Mouse (Mus musculus) cortical plate, adult 2 months (tissue): ENCODE measurements around the gene Selenoh. TPM values are rescaled to one million over a fixed set of nuclear protein-coding genes. Genes with fewer than 3 reads are reported as not detected.

Experiments used
- H3K27ac ChIP-seq: fragments of 200-500 bp; 2 replicates; pipeline ENCODE4 v1.5.1; 2012; ENCODE audit warnings: low read length, control low read depth, inconsistent platforms; ENCODE audit not compliant: insufficient read depth
- H3K4me1 ChIP-seq: fragments of 200-500 bp; 2 replicates; pipeline ENCODE4 v1.6.1; 2011; ENCODE audit warnings: low read length; ENCODE audit not compliant: control insufficient read depth, insufficient read depth
- H3K4me3 ChIP-seq: fragments of 200-500 bp; 2 replicates; pipeline ENCODE4 v1.5.1; 2011; ENCODE audit warnings: mild to moderate bottlenecking, low read length, control low read depth; ENCODE audit not compliant: insufficient read depth
- CTCF ChIP-seq: fragments of 200-500 bp; IDR thresholded peaks from 2 replicates; pipeline ENCODE4 v1.5.1; 2011; ENCODE audit warnings: mild to moderate bottlenecking, control low read depth, low read length; ENCODE audit not compliant: insufficient read depth; ENCODE audit errors: extremely low read depth
- POLR2A ChIP-seq: fragments of 200-500 bp; IDR thresholded peaks from 2 replicates; pipeline ENCODE4 v1.6.1; 2011; ENCODE audit warnings: mild to moderate bottlenecking, low read length, control low read depth; ENCODE audit not compliant: insufficient read depth; ENCODE audit errors: extremely low read depth
- polyA plus RNA-seq: library from polyadenylated mRNA; depleted of rRNA; stranded (reverse); fragments of >200 nt; gene quantifications from 2 replicates; pipeline ENCODE4 v1.2.3, GENCODE M21; 2012

Gene Selenoh
- polyA plus RNA-seq, 1 experiment: 53.7 TPM

DNA sequence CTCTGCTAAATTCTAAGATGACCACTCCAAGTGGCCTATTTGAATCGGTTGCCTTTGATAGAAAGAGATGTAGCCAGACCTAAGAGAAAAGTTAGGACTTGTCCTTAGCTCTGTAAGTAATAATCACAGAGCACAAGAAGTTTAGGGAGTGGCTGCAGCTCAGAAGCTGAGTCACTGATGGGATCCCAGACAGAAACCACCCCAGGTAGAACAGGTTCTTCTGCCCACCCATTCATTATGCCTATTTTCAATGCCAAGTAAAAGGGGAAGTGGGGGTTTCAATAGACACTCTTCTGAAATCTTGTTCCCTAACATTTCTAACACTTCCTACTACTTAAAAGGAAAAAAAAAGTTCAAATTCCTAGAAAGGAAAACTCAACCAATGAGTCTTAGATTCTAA lies 34.7 kb upstream of the Selenoh start:
- no peak overlapping the region for H3K27ac ChIP-seq
- no peak overlapping the region for H3K4me3 ChIP-seq
- TF ChIP-seq CTCF (no peak), POLR2A (no peak)
- H3K4me1 ChIP-seq: peaks cover 1% of the 10 kb centered on the region; the same call in 1 of the 2 replicates

DNA sequence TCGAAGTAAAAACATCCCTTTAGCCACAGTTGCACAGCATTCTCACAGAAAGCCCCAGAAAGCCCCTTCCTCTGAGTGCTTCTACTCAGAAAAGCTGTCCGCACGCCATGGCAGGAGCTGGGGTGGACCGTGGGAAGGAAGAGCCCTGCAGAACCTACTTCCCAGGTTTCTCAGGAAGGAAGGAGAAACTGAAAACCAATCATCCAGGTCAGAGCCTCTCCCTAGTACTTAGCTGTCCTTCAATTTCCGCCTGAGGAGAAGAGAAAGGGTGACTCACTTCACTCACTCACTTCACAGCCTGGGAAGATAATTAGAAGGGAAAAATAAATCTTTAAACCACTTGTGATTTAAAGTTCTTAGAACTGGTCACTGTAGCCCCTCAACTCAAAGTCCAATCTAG lies 33.8 kb upstream of the Selenoh start:
- Histone ChIP-seq H3K4me1 (peaks cover 1% of the 10 kb centered on the region; the same call in 1 of the 2 replicates), H3K27ac (no peak overlapping the region), H3K4me3 (no peak overlapping the region)
- TF ChIP-seq POLR2A (no peak), CTCF (no peak)

DNA sequence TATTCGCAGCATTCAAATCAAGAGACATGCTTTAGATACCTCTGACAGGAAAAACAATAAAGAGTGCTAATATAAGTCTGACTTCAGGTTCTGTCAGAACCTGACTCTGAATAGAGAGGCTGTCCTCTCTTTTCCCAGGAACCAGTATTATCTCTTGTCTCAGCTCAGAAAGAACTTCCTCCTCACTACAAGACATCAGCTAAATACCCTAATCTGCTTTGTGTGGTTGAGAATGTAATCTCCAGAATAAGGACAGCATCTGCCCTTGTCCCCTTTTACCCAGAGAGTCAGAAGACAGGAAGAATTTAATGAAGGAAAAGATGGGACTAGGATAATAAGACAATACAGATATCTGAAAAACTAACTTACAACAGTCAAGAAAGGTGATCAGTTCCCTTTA lies 32.9 kb upstream of the Selenoh start:
- Histone ChIP-seq H3K27ac (no peak overlapping the region), H3K4me3 (no peak overlapping the region), H3K4me1 (peaks cover 1% of the 10 kb centered on the region; the same call in 1 of the 2 replicates)
- TF ChIP-seq POLR2A: no peak
- no peak for TF ChIP-seq CTCF

- H3K4me3 ChIP-seq: no peak overlapping the region
- TF ChIP-seq CTCF (no peak), POLR2A (no peak)
- H3K27ac ChIP-seq: no peak overlapping the region
- no peaks in the 10 kb centered on the region for H3K4me1 ChIP-seq
Observed at GRCm38 (mm10) chr2:84695007-84695695, 24.6 kb upstream of the Selenoh start.

DNA sequence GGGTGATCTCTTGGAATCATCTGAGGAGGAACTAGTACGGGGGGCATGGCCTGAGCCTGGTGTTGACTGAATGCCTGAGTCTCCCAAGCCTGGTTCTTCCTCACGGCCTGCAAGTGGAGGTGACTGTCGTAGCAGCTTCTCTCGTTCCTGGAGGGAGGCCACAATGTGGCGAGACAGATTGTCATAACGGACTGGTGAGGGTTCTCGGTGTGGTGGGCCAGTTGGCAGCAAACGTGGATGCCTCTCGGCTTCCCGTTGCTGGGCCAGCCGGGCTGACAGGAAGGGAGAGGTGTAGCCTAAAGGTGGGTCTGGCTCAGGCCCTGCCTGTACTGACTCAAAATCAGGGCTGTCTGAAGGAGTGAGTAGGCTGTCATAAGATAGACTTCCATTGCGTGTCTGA lies 19.5 kb upstream of the Selenoh start:
- no peak overlapping the region for H3K27ac ChIP-seq
- TF ChIP-seq CTCF (no peak), POLR2A (no peak)

DNA sequence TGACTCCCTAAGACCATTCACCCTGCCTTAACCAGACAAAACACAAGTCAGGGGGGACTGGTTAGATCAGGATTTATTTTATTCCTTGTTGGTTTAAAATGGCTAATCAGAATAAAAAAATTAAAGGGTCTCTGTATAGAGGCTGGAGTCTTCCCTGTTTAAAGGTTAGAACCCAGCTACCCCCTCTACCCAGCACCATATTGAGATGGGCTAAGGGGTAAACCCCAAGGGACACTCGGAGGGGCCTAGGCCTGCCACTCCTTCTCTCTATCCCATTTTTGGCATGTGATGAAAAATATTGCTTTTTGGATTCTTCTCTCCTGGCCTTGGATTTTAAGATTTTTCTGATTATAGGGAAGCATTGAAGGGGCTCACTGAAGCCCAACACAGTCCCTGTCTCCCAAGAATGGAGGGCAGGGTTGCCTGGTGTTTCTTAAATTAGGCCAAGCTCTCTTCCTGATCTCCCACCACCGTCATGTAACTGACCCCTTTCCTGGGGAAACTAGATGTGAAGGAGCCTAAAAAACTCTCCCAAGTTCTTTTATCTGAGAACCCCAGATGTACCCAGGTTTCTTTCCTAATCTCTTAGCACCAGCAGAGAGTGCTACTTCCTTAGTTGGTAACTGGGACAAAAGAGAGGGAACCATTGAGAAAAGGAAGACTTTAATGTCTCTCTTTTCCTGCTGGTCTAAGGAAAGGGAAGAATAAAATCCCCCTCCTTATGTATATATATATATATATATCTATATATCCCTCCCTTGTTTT lies 17.7 kb upstream of the Selenoh start:
- no peak for TF ChIP-seq POLR2A
- TF ChIP-seq CTCF: no peak
- no peak overlapping the region for H3K27ac ChIP-seq
- no peaks in the 10 kb centered on the region for H3K4me1 ChIP-seq
- H3K4me3 ChIP-seq: no peak overlapping the region

More for the DNA sequence above, 19.5 kb upstream of the Selenoh start:
- Histone ChIP-seq H3K4me3 (no peak overlapping the region), H3K4me1 (no peaks in the 10 kb centered on the region)

- Histone ChIP-seq H3K4me1 (peaks cover 1% of the 10 kb centered on the region; the same call in 1 of the 2 replicates), H3K4me3 (no peak overlapping the region), H3K27ac (no peak overlapping the region)
- TF ChIP-seq POLR2A (no peak), CTCF (no peak)
Observed at GRCm38 (mm10) chr2:84682605-84683183, 12.1 kb upstream of the Selenoh start.

DNA sequence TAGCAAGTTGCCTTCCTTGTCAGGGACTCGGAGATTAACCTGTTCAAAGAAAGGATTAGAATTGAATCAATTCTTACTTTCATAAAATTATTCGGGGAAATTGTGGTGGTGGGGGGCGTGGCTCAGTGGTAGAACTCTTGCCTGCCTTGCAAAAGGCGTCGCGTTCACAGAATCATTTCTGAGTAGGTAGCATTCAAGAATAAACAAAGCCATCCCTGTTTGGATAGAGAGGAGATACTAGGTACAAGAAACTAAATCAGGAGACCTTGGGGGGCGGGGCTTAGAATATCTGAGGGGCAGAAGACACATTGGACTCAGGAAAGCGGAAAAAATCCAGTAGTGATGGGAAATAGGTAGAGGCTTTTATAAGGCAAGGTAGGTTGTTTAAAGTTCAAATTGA lies 8.4 kb upstream of the Selenoh start, which contains the start of gene Tmx2:
TSS of gene Tmx2 (minus strand) at position 125 of the 400 bp plus-strand sequence.
- Histone ChIP-seq H3K4me3 (peak within 1 kb of the TSS; percentile 98), H3K4me1 (peaks cover 4% of the 10 kb centered on the region; the same call in 1 of the 2 replicates), H3K27ac (no peak within 1 kb of the TSS)
- TF ChIP-seq CTCF (no peak), POLR2A (no peak)
